Mouse (Mus musculus) midbrain, postnatal 0 days (tissue): ENCODE measurements around the gene Wdr74. TPM values are rescaled to one million over a fixed set of nuclear protein-coding genes. Genes with fewer than 3 reads are reported as not detected.

Experiments
- ATAC-seq: fragments of 200-750 bp; cut with Nextera tagmentation; 2 replicates; pipeline ENCODE4 v1.8.0; 2017; ENCODE audit warnings: moderate number of reproducible peaks, mild to moderate bottlenecking, moderate TSS enrichment, moderate library complexity; ENCODE audit not compliant: low FRiP score
- DNase-seq: peaks from one replicate; pipeline ENCODE4 v3.0.0-alpha.2; 2015; ENCODE audit warnings: low spot score
- H3K27ac ChIP-seq: fragments of 300-500 bp; sonication (generic); 2 replicates; pipeline ENCODE4 v1.5.1; 2014; ENCODE audit warnings: low read depth, mild to moderate bottlenecking, low read length, mixed read lengths
- H3K27me3 ChIP-seq: fragments of 300-500 bp; sonication (generic); 2 replicates; pipeline ENCODE4 v1.6.1; 2014; ENCODE audit warnings: low read length, control low read depth, mixed read lengths; ENCODE audit not compliant: insufficient read depth
- H3K36me3 ChIP-seq: fragments of 300-500 bp; sonication (generic); 2 replicates; pipeline ENCODE4 v1.6.1; 2014; ENCODE audit warnings: low read length, control low read depth, mixed read lengths; ENCODE audit not compliant: insufficient read depth
- H3K4me1 ChIP-seq: fragments of 300-500 bp; sonication (generic); 2 replicates; pipeline ENCODE4 v1.6.1; 2014; ENCODE audit warnings: mild to moderate bottlenecking, control low read depth, antibody characterized with exemption, low read length, mixed read lengths; ENCODE audit not compliant: insufficient read depth
- H3K4me2 ChIP-seq: fragments of 300-500 bp; sonication (generic); 2 replicates; pipeline ENCODE4 v1.6.1; 2014; ENCODE audit warnings: low read depth, mild to moderate bottlenecking, low read length, mixed read lengths; ENCODE audit not compliant: poor library complexity, severe bottlenecking
- H3K4me3 ChIP-seq: fragments of 300-500 bp; sonication (generic); 2 replicates; pipeline ENCODE4 v1.5.1; 2014; ENCODE audit warnings: low read depth, mild to moderate bottlenecking, low read length, moderate library complexity
- H3K9ac ChIP-seq: fragments of 300-500 bp; sonication (generic); replicated peaks from 2 replicates; pipeline ENCODE4 v1.6.1; 2014; ENCODE audit warnings: mild to moderate bottlenecking, low read length, moderate library complexity, mixed read lengths; ENCODE audit not compliant: poor library complexity, severe bottlenecking
- H3K9me3 ChIP-seq: fragments of 300-500 bp; sonication (generic); 2 replicates; pipeline ENCODE4 v1.6.1; 2016; ENCODE audit warnings: low read length, control low read depth
- CTCF ChIP-seq: IDR thresholded peaks from 2 replicates; pipeline ENCODE4 v1.5.1; 2016; ENCODE audit warnings: antibody characterized with exemption, mild to moderate bottlenecking
- WGBS: fragments of 180-500 bp; shearing (Covaris S2); extraction: QIAGEN DNeasy Blood & Tissue Kit; methylation state at CpG from one replicate; pipeline ENCODE4 v1.1.7; 2014; 5-methylcytosine and 5-hydroxymethylcytosine counted together
- polyA plus RNA-seq: library from polyadenylated mRNA; unstranded; fragments of >200 nt; fragmentation: Nextera tagmentation; extraction: Ambion mirVana; gene quantifications from 2 replicates; pipeline ENCODE4 v1.2.1, GENCODE M21; 2015
- total RNA-seq: library from RNA; depleted of rRNA; stranded (reverse); fragments of >200 nt; gene quantifications from 2 replicates; pipeline ENCODE4 v1.2.3, GENCODE M21; 2014

Gene Wdr74
- total and polyA plus RNA-seq, 2 experiments from 2014 or later = 50.9 to 85.9 TPM

DNA sequence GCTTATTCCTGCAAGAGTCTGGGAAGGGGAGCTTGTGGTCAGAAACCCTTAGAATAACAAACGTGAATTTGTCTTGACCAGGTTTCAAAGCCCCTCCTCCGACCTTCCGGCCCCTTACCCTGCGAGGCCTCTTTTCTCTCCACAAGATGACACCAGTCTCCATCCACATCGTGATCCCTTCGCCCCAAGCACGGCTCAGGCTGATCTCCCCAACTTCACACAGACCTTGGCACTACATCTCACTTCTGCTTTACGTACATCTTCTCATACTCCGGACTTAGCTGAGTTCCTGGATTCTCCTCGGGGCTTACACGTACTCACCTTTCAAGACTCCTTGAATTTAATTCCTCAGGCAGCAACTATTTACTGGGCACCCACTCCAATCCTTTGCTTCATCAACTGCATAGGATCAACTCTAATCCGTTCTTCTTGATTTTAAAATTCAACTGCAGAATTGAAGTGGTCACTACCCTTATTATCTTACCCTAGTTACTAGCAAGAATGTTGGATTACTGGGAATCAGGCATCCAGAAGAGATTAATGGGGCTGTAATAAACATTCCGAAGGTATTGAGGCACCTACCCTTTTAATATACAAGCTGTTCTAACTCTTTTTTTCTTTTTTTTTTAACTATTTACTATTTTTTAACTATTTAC is 21.5 kb upstream of the Wdr74 start:
- peak overlapping the region; percentile 89 for H3K27ac ChIP-seq
- peak overlapping the region; percentile 49 for H3K4me2 ChIP-seq
- ATAC-seq = peak; percentile 8
- no peak for DNase-seq
- H3K4me1 ChIP-seq = peaks cover 7% of the 10 kb centered on the region; the same call in 1 of the 2 replicates
- H3K27me3 ChIP-seq = no peaks in the 10 kb centered on the region
- no peak for TF ChIP-seq CTCF
- WGBS = 9% methylated on average over 13 of the region's 13 CpGs
- no peaks in the 10 kb centered on the region for H3K9me3 ChIP-seq
- H3K36me3 ChIP-seq = peaks cover 14% of the 10 kb centered on the region
- peak overlapping the region; percentile 54 for H3K4me3 ChIP-seq
- peak overlapping the region; percentile 90 for H3K9ac ChIP-seq

DNA sequence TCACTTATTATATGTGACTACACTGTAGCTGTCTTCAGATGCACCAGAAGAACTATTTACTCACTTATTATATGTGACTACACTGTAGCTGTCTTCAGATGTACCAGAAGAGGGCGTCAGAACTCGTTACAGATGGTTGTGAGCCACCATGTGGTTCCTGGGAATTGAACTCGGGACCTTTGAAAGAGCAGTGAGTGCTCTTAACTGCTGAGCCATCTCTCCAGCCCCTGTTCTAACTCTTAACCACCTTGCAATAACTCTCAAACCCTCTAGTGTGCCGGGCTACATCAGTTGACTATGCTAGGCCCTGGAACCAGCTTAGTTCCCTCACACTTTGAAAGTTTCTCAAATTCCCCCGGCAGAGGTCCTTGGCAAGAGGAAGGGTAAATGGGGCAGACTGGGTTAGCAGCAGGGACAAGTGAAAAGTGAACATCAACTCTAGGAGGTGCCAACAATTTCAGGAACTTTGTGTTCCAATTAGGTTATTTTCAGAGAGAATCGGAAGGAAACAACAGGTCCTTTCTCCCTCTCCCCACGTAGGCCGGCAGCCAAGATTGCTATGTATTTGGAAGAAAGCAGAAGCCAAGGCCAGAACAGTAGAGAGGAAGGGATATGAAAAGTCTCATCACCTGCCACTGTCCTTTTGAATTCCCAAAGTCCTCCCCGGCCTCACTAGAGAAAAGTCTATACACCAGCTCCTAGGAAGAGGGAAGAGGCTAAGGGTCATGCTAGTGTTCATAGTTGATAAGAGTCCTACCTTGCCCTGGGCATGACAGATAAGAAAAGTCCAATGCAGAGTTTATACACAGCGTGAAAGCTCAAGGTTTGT is 20.8 kb upstream of the Wdr74 start:
- Histone ChIP-seq H3K4me3 (no peak overlapping the region), H3K36me3 (peaks cover 7% of the 10 kb centered on the region; the same call in 1 of the 2 replicates), H3K4me2 (no peak overlapping the region), H3K27ac (no peak overlapping the region), H3K9ac (no peak overlapping the region), H3K9me3 (no peaks in the 10 kb centered on the region), H3K4me1 (peaks cover 7% of the 10 kb centered on the region; the same call in 1 of the 2 replicates), H3K27me3 (no peaks in the 10 kb centered on the region)
- 71% methylated on average over 10 of the region's 10 CpGs for WGBS
- ATAC-seq (no peak), DNase-seq (no peak)
- peak; percentile 39 for TF ChIP-seq CTCF

DNA sequence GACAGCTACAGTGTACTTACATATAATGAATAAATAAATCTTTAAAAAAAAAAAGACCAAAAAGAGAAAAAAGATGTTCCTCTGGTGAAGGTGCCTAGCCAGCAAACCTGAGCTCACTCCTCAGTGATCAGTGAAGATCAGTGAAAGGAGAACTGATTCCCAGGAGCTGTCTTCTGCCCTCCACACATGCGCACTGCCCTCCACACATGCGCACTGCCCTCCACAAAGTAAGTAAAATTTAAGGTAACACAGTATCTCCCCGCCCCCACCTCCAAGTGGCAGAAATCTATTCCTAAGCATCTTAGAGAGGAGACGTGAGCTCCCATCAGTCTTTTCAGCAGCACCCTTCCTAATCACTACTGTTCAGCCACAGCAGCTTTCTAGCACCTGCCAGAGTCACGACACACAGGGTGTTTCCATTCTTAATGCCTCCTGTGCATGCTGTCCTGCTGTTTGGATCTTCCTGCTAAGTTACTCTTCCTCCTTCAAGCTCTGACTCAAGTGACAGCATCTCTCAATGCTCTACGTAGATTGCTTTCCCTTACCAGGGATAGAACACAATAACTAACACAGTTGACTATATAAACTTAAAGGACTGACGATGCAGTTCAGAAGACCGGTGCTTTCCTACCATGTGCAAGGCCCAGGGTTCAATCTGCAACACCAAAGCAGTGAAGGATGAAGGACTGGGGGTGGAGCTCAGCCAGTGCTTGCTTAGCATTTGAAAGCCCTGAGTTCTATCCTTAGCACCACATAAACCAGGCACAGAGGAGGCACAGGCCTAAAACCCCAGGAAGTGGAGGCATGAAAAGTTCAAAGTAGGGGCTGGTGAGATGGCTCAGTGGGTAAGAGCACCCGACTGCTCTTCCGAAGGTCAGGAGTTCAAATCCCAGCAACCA is 19.5 kb upstream of the Wdr74 start:
- WGBS = 67% methylated on average over 10 of the region's 10 CpGs
- H3K4me3 ChIP-seq = no peak overlapping the region

DNA sequence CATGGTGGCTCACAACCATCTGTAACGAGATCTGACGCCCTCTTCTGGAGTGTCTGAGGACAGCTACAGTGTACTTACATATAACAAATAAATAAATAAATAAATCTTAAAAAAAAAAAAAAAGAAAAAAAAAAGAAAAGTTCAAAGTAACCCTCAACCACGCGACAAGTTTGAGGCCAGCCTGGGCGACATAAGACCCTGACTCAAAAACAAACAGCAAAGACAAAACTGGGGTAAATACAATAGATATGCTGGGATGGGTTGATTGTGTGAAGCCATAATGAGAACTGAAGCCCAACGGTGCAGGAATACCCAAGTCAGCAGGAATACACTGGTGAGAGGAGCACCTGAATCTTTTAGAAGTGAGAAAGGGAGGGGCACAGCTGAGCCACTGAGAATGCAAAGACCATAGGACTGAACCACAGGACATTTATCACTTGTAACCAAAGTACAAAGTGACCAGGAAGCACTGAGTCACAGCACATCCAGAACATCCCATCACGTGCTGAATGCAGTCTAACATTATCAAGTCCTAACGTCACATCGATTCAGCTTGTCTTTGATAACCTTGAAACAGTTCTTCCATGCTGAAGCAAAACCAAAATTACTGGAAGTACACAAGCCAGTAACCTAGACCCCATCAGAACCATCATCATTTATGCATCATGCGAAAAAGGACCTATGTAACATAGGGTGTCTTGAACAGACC is 18.7 kb upstream of the Wdr74 start:
- H3K9ac ChIP-seq = no peak overlapping the region
- DNase-seq = no peak
- H3K27ac ChIP-seq = no peak overlapping the region
- H3K36me3 ChIP-seq = no peaks in the 10 kb centered on the region
- H3K27me3 ChIP-seq = no peaks in the 10 kb centered on the region
- no peak overlapping the region for H3K4me3 ChIP-seq
- no peak for ATAC-seq
- no peak overlapping the region for H3K4me2 ChIP-seq
- peaks cover 4% of the 10 kb centered on the region for H3K4me1 ChIP-seq
- no peaks in the 10 kb centered on the region for H3K9me3 ChIP-seq
- no peak for TF ChIP-seq CTCF
- 74% methylated on average over 8 of the region's 10 CpGs for whole genome bisulfite sequencing

More for the DNA sequence above, 19.5 kb upstream of the Wdr74 start:
- no peaks in the 10 kb centered on the region for H3K27me3 ChIP-seq
- no peaks in the 10 kb centered on the region for H3K9me3 ChIP-seq
- ATAC-seq = no peak
- no peak for TF ChIP-seq CTCF
- no peak overlapping the region for H3K9ac ChIP-seq
- peaks cover 7% of the 10 kb centered on the region; the same call in 1 of the 2 replicates for H3K4me1 ChIP-seq
- no peak overlapping the region for H3K27ac ChIP-seq
- H3K4me2 ChIP-seq = no peak overlapping the region
- no peak for DNase-seq
- no peaks in the 10 kb centered on the region for H3K36me3 ChIP-seq

DNA sequence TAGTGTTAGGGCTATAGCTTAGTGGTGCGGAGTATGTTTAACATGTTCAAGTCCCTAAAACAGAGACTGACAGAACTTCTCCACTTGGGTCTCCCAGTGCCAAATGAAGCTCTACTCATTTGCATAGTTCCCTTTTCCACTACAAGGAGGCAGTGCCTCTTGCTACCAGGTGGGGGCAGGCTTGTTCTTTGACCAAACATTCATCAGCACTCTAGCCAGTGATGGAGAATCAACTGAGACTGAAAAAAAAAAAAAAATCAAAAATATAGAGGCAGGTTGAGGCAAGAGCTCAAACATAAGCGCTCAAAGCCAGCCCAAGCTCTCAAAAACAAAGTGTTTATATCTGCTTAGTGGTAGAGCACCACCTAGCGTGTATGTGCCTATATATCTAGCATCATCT is 17.3 kb upstream of the Wdr74 start:
- H3K27ac ChIP-seq = no peak overlapping the region
- no peaks in the 10 kb centered on the region for H3K36me3 ChIP-seq
- ATAC-seq (no peak), DNase-seq (peak; percentile 69)
- H3K9ac ChIP-seq = no peak overlapping the region
- H3K4me1 ChIP-seq = no peaks in the 10 kb centered on the region; the same call in 1 of the 2 replicates
- no peaks in the 10 kb centered on the region for H3K27me3 ChIP-seq
- TF ChIP-seq CTCF = peak; percentile 81
- 70% methylated on average over 3 of the region's 3 CpGs for WGBS
- H3K4me3 ChIP-seq = no peak overlapping the region
- no peaks in the 10 kb centered on the region for H3K9me3 ChIP-seq
- no peak overlapping the region for H3K4me2 ChIP-seq
